Mouse (Mus musculus) lung, adult 18-20 months (tissue): ENCODE measurements around the gene Tmem150c.

Source experiments
- DNase-seq, 2 experiments: peaks; one replicate each; pipeline ENCODE4 v3.0.0; 2022; ENCODE audit warnings: mixed read lengths in 2 of 2

The Tmem150c gene

DNA sequence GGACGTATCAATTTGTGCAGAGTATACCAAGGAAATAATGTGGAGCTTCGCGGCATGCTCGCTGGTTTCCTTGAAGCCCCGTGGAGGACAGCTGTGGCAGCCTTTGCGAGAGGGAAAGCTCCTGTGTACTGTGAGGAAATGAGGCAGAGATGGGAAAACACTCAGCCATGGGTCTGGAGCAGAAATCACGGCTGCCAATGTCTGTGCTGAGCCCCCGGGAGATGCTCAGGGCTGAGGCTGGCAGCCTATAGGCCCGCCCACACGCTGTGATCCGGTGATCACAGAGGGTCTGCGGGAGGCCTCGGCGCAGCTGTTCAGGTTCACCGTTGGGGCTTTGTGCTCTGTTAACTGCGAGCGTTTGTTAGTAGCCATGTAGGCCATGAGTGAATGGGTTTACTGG lies 68.0 kb downstream of the Tmem150c start:
- DNase-seq, result no peak

DNA sequence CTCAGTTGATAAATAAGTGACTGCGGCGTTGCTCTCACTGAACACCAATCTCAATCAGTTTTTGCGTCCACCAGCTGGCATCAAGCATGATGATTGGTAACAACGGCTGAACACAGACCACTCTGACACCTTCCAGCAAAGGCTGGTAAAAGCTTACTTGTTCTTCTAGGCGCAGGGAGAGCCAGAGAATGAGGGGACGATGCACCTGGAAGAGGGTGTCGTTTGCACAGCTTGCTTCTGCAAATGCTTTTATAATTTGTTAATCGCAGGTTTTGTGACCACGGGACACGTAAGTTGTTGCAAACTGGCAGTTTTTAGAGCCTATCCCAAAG lies 68.4 kb downstream of the Tmem150c start:
- DNase-seq, result no peak

DNA sequence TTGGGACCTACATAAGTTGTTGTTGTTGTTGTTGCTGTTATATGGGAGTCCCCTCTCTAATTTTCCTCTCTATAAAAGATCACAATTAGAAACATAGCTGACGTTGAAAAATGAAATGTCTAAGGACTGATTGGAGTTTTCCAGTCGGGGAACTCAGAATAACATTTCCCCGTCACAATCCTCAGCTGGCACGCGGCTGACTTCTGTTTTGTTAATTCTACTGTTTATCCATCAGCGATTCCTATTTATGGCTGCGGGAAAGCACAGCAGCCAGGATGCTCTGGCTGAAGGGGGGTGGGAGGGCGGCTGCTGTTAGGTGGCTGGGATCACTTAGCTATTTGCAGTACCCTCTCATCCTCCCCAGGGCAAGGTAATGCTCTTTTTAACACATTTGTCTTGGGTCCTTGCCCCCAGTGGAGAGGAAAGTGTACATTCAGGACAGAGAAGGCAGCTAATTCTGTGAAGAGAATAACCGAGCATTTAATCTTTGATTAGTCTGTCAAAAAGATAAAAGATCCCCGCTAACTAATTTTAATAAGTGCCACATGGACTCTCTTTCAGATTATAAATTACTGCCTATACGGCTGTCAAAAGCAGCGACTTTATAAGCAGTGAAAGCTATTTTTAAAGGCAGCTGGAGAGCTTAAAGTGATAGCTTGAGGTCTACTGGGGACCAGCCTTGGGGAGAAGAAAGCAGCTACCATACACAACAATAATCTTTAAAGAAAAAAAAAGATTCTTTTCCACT lies 68.9 kb downstream of the Tmem150c start:
- DNase-seq, result no peak

DNA sequence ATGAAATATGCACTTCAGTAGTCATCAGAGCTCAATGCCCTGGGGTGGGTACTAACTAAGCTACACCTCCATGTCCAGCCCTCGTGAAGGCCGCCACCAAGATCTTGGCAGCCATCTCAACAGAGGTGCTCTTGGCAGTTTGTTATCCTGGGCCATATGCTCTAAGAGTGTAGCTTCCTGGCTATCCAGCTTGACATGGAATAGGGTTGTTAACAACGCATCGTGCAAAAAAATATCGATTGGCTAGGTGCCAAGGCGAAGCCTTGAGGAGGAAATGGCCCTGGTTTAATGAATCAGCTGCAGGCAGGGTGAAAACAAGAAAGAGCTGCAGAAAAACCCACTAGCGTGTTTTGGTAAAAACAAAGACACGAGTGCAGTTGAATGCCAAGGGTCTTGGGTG lies 74.5 kb downstream of the Tmem150c start:
- no peak for DNase-seq

DNA sequence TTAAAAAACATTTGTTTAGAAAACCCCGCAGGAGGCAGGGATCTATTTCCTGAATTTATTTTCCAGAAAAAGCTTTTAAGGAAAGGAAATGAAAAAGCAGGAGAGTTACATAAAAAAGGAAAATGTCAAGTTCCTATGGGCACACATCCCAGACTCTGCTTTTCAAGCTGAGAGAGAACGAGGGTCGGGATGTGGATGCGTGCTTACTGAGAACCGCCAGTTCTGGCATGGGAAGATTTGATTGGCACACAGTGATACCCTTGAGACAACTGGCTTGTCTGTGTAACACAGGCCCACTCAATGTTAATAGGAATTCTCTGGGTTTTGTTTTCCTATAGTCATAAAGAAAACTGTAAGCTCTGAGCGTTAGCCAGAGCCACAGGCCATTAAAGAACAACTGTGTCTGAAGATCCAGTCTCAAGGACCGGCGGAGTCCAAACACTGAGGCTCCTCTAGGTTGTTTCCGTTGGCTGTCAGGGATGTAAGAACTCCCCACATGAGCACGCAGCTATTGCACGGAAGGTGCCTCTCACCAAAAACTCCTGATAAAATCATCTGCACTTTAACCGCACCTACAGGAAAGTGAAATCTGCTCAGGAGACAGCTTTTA lies 75.5 kb downstream of the Tmem150c start:
- DNase-seq, result no peak

DNA sequence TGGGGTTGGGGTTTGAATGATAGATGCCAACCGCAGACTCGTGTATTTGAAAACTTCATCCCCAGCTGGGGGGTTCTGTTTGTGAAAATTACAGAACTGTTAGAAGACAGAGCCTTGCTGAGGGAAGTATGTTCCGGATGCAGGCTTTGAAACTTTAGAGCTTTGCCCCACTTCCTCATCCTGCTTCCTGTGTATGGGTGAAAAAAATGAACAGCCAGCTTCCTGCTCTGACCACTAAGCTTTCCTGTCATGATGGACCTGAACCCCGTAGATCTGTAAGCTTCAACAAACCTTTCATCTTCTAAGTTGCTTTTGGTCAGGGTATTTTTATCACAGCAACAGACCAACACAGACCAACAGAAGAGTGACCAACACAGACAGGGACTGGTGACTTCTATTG lies 77.6 kb downstream of the Tmem150c start:
- no peak for DNase-seq

DNA sequence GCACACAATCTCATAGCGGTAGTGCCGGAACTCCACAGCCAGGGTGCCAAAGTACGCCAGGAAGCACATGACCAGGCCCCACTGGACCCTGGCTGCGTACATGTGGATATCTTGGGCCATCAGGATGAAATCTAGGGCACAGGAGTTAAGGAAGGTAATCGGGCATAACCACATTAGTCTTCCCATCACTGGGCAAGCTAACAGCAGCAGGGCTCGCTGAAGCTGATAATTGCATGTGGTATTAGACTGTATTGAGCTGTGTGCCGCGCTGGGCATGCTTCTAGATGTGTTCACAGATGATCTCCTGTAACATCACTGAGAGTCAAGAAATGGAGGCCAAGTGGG lies 79.7 kb downstream of the Tmem150c start:
- no peak for DNase-seq

DNA sequence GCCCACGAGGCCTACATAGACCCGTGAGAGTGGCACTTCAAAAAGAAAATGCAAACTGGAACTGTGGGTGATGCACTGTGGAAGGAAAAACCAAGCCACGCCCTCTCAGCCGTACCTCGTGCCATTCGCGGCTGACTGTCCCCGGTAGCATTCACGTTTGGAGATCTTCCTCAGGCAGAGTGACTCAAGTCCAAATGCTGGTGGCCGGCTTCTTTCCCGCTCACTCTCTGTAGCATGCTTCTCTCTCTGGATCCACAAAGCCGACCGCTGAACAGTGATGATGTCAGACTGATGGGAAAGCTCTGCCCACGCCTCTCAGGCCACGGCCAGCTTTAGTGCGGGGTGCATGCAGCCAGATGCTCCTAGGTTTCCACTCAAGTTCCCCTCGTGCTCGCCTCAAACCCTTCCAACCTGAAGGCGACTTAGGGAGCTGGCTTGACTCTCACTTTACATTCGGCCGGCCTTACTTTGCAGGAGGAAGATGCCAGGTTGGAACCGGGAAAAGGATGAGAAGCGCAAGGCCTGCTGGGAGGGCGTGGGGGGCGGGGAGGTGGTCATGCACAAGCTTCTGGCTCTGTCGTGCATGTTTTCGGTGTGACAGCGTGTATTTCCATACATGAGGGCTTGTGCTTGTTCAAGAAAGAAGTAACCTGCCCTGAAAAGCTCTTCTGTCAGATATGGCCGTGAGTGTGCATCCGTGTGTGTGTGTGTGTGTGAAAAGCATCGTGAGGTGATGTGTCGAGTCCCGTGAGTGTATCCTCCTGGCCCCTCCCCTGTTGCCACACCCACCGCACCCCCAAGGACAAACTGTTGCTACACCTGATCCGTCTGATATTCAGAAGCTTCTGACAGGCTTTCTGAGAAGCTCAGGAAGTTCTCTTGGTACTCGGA lies 80.3 kb downstream of the Tmem150c start:
- no peak for DNase-seq

DNA sequence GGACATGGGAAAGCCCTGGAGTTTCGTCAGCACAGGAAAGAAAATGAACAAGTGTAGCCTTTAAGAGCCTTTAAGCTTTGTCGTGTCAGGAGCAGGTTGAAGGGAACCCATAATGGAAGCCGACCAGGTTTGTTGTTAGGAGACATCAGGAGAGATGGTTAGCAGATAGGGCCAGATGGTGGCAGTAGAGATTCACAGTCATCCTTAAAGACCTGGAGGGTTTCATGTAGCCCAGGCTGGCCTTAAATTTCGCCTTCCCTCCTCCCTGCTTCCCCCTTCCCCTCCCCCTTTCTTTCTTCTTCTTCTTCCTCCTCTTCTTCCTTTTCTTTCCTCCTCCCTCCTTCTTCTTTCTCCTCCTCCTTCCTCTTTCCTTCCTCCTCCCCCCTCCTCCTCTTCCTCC lies 85.0 kb downstream of the Tmem150c start:
- no peak for DNase-seq

DNA sequence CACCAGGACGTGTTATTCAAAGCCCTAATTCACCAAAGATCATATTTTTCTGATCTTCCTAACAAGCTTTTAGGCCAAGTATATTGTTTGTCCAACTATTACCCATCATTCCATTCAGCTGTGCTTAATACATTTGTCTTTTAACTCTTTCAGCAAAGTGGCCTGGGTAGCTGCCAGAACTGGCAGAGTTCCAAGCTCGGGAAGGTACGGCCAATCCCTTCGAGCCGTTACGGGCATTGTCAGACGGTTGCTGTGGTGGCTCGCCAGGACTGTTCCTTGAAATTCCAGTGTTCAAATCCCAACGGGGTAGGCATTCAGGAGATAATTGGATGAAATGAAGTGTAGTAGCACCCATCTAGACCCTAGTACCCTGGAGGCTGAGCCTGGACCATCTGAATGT lies 87.1 kb downstream of the Tmem150c start:
- DNase-seq, result no peak

DNA sequence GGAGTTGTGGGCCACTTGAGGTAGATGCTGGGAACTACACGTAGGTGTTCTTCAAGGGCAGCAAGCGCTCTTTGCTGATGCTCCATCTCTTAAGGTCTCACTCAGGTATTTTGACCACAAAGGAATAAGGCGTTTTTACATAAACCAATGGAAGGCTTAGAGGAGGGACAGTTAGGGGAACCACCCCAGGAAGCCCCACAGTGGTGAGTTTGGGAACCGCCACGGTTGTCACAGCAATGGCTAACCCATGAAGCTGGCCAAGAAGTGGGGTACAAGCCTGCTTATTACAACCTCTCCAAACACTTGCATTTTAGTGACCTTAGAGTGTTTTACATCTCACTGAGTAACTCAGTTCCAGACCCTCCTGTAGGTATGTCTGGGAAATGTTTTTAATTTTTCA lies 88.1 kb downstream of the Tmem150c start:
- no peak for DNase-seq

DNA sequence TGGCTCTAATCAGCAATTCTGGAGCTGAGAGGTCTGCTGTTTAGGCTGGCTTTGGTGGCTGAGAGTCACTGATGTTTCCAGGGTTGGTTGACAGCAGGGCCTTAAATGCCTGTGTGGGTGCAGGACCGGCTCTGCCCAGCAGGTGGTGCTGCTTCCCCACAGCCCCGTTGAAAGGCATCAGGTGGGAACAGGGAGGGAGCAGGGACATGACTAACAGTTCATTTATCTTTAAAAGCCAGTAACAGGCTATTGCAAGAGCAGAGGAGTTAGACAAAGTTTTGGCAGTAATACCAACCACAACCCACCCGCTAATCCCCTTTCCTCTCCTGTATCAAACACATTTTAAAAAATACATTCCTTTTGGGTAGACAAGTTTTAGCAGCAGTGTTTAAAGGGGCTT lies 89.4 kb downstream of the Tmem150c start:
- peak; percentile 69 to 78 for DNase-seq

DNA sequence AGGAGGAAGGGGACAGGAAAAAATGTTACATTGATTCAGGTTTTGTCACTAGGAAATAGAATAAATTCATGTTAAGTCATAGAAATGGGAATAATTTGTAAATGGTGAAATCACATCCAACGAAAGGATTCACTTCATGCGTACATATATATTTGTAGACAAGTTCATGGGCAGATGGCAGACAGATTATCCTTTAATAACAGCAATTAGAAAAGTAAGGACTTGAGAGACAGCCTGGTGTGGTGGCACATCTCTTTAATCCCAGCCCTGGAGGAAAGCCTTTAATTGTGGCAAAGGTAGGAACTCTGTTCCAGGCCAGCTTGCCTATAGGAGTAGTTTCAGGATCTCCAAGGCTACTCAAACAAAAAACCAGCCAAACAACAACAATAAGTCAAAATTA lies 90.1 kb downstream of the Tmem150c start:
- DNase-seq, result no peak

DNA sequence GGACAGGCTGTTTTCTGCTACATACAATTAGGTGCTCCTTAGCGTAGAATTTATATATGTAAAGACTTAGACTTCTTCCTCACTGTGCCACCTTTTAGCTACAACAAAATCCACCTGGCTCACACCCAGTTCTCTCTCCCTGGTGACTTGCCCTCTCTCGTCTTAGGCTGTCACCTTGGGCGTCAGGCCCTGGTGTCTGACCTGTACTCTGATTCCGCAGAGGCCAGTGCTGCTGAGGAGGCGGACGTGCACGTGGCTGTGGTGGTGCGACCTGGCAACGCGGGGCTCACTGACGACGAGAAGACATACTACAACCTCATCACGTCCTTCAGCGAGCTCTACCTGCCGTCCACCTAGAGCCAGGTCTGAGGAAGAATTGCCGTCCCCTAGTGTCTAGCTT lies 92.0 kb downstream of the Tmem150c start:
- no peak for DNase-seq

DNA sequence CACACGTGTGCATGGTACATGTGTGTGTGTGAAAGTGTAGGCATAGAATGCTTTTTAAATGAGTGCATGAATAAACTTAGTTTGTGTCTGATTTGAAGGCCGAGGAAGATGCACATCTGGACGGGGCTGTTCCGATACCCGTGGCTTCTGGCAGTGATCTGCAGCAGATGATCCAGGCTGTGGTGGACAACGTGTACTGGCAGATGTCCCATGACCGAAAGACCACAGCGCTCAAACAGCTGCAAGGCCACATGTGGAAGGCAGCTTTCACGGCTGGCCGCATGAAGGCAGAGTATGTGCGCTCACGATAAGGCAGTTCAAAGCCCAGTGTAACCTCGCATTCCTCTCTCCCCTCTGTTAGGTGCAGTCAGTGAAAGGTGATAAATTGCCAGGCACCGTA lies 98.7 kb downstream of the Tmem150c start:
- DNase-seq, result no peak

DNA sequence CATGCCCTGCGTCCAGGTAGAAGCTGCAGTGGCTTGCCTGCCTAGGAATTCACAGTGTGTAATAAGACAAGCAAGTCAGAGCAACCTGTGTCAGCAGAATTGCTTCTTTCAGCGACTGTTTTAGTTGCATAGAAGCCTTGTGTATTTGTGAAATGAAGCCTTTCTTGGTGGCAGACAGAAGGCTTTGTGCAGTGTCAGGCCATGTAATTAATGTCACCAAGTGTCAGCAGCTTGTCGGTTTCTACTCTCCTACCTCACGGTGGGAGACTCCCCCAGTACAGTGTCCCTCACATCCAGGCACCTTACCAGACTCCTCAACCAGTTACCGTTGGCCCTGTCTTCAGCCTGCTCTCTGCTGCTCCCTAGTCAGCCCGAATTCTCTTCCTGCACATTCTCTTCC lies 100.3 kb downstream of the Tmem150c start:
- no peak for DNase-seq

DNA sequence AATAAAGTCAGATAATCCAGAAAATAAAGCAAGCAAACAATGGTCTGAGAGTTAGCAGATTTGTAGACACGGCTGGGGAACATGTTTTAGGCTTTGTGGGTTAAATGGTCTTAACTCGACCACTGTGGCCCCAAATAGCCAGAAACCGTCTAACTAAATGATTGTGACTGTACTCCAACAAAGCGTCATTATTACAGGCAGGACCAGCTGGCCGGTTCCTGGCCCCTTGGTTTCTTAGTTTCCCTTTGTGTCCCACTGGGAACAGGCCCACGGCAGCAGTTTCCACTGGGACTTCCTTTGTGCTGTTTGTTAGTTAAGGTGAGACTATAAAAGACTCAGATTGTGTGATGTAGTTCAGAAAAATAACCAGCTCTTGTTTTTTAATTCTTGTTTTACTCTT lies 100.9 kb downstream of the Tmem150c start:
- DNase-seq, result no peak

DNA sequence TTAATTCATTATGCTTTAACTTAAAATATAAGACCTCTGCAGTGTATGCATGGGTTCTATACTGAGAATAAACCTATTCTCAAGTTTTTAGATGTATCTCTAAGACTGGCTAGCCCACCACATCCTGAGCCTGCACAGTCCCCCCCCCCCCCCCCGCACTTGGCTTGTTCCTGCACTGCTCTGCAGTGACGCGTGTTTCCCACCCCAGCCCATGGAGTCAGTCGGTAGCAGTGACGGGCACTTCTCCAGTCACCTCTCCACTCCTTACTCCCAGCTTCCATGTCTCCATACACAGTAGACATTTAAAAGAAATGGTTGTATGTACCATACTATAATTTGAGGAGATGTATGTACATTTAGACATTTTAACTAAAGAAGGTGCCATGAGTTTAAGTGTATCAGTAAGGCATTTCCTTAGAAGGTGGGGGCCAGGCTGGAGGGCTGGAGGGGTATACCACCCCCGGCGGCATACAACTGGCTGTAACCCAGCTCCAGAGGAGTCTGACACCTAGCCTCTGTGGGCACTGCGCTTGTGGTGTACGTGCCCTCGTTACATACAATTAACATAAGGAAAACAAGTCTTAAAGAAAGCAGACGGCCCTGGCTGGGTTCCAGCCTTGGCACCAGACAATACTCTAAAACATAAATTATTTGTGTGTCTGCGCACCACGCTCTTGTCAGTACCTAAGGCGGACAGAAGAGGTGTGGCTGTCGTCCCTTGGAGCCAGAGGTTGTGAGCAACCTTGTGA lies 102.0 kb downstream of the Tmem150c start:
- DNase-seq, result no peak

DNA sequence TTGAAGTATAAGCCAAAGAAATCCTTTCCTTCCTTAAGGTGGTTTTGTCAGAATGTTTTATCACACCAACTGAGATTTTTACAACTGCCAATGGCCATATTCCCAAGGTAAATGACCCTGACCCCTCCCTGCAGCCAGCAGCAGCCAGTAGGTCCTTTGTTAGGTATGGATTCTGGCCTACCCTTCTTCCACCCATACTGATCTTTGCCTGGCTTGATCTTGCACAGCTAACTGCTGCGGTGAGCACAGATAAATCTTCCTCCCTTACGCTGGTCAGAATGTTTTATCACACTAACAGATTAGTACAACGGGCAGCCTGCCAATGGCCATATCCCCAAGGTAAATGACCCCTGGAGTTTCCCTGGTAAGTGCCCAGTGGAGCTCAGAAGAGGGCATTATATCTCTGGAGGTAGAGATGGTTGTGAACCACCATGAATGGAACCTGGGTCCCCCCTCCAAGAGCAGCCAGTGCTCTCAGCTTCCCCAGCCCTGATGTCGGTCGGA lies 103.7 kb downstream of the Tmem150c start:
- no peak for DNase-seq

DNA sequence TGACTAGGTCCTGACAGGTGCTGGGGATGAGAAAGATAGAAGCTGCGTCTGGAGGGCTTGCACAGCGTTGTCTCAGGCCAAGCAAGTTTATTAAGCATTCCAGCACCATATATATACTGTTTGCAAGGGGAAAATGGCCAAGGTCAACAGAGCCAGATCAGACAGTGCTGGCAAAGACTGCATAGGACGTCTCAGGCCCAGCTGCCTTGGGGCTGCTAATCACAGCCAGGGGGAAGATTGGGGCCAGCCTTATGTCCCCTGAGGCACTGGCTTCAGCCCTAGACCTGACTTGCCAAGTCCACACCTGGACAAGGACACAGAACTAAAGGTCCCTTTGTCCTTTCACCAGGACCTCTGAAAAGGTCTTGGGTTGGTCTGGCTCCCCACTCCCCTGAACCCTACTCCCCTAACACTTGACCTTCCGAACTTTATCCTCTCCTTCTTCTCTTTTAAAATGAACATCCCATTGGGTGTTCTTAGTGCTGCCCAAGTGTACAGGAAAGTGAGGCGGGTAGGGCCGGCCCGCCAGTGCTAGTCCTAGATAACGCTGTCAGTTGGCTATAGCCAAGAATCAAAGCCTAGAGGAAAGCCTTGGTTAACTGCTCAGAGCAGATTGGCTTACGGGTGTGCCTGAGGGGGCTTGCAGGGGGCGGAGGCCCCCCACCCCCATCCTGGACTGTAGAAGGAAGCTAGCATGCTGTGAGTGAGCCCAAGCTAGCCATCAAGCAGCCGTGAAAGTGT lies 104.6 kb downstream of the Tmem150c start:
- no peak for DNase-seq

DNA sequence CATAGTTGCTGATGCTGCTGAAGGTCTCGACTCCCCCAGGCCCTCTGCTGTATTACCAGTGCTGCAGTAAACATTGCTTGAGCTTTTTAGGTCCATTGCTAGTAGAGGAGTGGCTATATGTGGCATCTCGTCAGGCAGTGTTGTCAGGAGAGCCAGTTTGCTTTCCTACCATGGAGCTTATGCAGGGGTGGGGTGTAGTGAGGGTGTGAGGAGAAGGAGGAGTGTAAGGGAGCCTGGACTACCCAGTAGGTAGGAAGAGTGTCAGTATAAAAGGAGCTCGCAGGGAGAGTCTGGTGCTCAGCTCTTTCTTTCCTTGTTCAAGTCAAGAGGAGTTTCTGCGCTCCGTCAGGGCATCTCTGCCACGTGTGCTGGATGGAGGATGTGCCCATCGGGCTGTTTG lies 106.9 kb downstream of the Tmem150c start:
- DNase-seq, result no peak

DNA sequence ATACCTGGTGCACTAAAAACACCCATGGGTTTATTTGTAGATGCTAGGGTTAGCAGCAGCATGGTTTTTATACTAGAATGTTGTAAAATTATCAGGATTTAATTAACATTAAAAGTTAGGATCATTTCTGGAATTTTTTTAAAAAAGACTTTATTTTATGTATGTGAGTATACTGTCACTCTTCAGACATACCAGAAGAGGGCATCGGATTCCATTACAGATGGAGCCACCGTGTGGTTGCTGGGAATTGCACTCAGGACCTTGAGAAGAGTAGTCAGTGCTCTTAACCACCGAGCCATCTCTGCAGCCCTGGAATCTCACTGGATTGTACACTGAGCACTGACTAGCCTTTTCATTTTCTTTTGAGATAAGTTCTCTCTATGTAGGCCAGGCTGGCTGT lies 109.7 kb downstream of the Tmem150c start:
- DNase-seq, result no peak

DNA sequence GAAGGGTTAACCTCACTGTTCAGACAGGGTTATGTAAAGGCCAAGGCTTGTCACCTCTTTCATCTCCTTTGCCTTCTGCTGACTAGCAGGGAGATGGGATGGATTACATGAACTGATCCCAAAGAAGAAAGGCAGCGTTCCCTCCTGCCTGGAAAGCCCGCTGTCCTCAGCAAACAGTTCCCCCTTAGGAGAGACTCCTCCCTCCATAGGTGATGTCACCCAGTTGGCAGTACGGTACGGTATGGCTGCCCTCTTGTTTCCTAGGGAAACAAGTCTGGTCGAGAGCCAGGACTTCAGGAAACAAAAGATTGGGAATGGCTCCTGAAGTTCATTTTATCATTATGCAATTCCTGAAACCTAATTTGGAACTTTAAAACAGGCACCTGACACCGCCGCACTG lies 111.7 kb downstream of the Tmem150c start:
- peak; percentile 38 to 64 for DNase-seq
